Mouse (Mus musculus) hindbrain, postnatal 0 days (tissue): Measurements from ENCODE around the gene Ms4a15. TPM values are rescaled to one million over a fixed set of nuclear protein-coding genes. Genes with fewer than 3 reads are reported as not detected.
A peak's percentile ranks its signal among the peaks of the same experiment; 100 is the strongest.

Experiments used
- ATAC-seq: fragments of 200-750 bp; cut with Nextera tagmentation; 2 replicates; pipeline ENCODE4 v1.8.0; 2017; ENCODE audit warnings: mild to moderate bottlenecking, moderate TSS enrichment, moderate library complexity
- DNase-seq: peaks from one replicate; pipeline ENCODE4 v3.0.0-alpha.2; 2015; ENCODE audit warnings: low spot score
- H3K27ac ChIP-seq: fragments of 300-500 bp; sonication (generic); 2 replicates; pipeline ENCODE4 v1.5.1; 2014; ENCODE audit warnings: mild to moderate bottlenecking
- H3K27me3 ChIP-seq: fragments of 300-500 bp; sonication (generic); 2 replicates; pipeline ENCODE4 v1.6.1; 2014; ENCODE audit warnings: low read length, mixed read lengths; ENCODE audit not compliant: insufficient read depth
- H3K36me3 ChIP-seq: fragments of 300-500 bp; sonication (generic); 2 replicates; pipeline ENCODE4 v1.6.1; 2014; ENCODE audit warnings: low read length, mixed read lengths; ENCODE audit not compliant: insufficient read depth
- H3K4me1 ChIP-seq: fragments of 300-500 bp; sonication (generic); 2 replicates; pipeline ENCODE4 v1.6.1; 2014; ENCODE audit warnings: antibody characterized with exemption, low read length, mixed read lengths; ENCODE audit not compliant: insufficient read depth
- H3K4me2 ChIP-seq: fragments of 300-500 bp; sonication (generic); 2 replicates; pipeline ENCODE4 v1.6.1; 2014; ENCODE audit warnings: low read depth, mild to moderate bottlenecking, low read length, moderate library complexity, mixed read lengths
- H3K4me3 ChIP-seq: fragments of 300-500 bp; sonication (generic); 2 replicates; pipeline ENCODE4 v1.5.1; 2014; ENCODE audit warnings: low read length
- H3K9ac ChIP-seq: fragments of 300-500 bp; sonication (generic); replicated peaks from 2 replicates; pipeline ENCODE4 v1.6.1; 2014; ENCODE audit warnings: mild to moderate bottlenecking, low read length, moderate library complexity, mixed read lengths
- H3K9me3 ChIP-seq: fragments of 300-500 bp; sonication (generic); 2 replicates; pipeline ENCODE4 v1.6.1; 2016; ENCODE audit warnings: low read length, mixed read lengths
- CTCF ChIP-seq: IDR thresholded peaks from 2 replicates; pipeline ENCODE4 v1.5.1; 2016; ENCODE audit warnings: antibody characterized with exemption, control low read depth, low read depth
- WGBS: fragments of 180-500 bp; shearing (Covaris S2); extraction: QIAGEN DNeasy Blood & Tissue Kit; methylation state at CpG from one replicate; pipeline ENCODE4 v1.1.7; 2014; 5-methylcytosine and 5-hydroxymethylcytosine counted together
- polyA plus RNA-seq: library from polyadenylated mRNA; unstranded; fragments of >200 nt; fragmentation: Nextera tagmentation; extraction: Ambion mirVana; gene quantifications from 2 replicates; pipeline ENCODE4 v1.2.1, GENCODE M21; 2015
- total RNA-seq: library from RNA; depleted of rRNA; stranded (reverse); fragments of >200 nt; gene quantifications from 2 replicates; pipeline ENCODE4 v1.2.3, GENCODE M21; 2014

Ms4a15 gene
- total and polyA plus RNA-seq, 2 experiments from 2014 or later = not detected

DNA sequence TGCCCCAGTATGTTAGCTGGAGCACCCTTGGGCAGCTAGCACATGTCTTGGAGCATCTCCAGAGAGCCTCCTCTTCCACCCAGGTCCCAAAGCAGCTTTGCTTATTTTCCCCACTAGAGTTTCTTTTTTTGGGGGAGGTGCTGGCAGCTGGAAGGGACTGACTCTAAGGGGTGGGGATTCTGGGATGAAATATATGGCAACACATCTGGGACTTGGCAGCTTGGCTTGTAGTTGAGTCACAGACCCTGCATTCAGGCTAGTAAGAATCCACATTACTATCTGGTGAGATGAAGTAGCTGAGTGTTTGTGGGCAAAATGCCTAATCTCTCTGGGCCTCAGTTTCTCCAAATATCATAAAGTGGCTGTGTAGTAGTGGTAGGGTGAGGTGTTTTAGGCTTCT lies 1.1 kb downstream of the Ms4a15 start:
- Histone ChIP-seq H3K4me1 (no peaks in the 10 kb centered on the region), H3K4me3 (no peak overlapping the region), H3K27me3 (no peaks in the 10 kb centered on the region), H3K9me3 (no peaks in the 10 kb centered on the region), H3K36me3 (no peaks in the 10 kb centered on the region), H3K9ac (no peak overlapping the region), H3K27ac (no peak overlapping the region), H3K4me2 (no peak overlapping the region)
- ATAC-seq (no peak), DNase-seq (no peak)
- TF ChIP-seq CTCF = no peak

- Histone ChIP-seq H3K4me2 (no peak overlapping the region), H3K4me1 (no peaks in the 10 kb centered on the region), H3K36me3 (no peaks in the 10 kb centered on the region), H3K4me3 (no peak overlapping the region), H3K9ac (no peak overlapping the region), H3K27ac (no peak overlapping the region), H3K9me3 (no peaks in the 10 kb centered on the region), H3K27me3 (no peaks in the 10 kb centered on the region)
- DNase-seq (no peak), ATAC-seq (no peak)
- TF ChIP-seq CTCF = no peak
- WGBS = 70% methylated on average over 1 of the region's 1 CpGs
Observed at GRCm38 (mm10) chr19:10990751-10991150, 2.3 kb downstream of the Ms4a15 start.

DNA sequence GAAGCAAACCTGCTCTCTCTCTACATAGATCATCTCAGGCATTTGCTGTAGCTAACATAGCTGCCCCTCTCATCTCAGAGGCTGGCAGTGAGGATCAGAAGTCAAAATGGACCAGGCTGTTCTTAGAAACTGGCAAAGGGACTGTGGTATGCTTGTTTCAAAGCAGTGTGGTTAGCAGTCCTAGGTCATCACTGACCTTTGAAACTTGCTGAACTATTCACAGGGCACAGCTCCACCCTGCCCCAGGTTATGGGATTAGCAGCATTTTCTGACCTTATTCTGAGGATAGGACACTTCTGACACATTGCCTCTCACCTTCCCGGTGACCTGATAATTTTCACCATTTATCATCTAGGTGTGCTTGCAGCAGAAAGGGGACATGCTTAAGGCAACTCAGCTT lies 4.5 kb downstream of the Ms4a15 start:
- ATAC-seq (no peak), DNase-seq (no peak)
- TF ChIP-seq CTCF = no peak
- Histone ChIP-seq H3K4me3 (no peak overlapping the region), H3K4me2 (no peak overlapping the region), H3K4me1 (no peaks in the 10 kb centered on the region), H3K27me3 (no peaks in the 10 kb centered on the region), H3K27ac (no peak overlapping the region), H3K36me3 (no peaks in the 10 kb centered on the region), H3K9me3 (no peaks in the 10 kb centered on the region), H3K9ac (no peak overlapping the region)
- WGBS = 85% methylated on average over 1 of the region's 1 CpGs

DNA sequence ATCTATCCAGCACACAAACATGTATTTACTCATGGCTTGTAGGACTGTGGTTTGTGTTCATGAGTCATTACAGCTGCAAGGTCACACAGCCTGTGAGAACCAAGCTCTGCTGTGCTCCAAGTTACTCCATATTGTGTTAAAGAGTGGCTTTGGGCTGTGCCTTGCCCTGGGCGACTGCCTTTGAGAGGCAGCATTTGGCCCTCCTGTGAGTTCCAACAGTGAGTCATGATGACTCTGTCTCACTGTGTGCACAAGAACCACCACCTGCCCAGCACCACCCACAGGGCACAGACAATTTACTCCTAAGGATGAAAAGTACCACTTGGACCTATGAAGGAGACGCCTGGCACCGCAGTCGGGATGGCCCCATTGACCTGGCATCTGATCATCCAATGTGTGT lies 7.2 kb downstream of the Ms4a15 start:
- no peaks in the 10 kb centered on the region for H3K9me3 ChIP-seq
- no peaks in the 10 kb centered on the region for H3K36me3 ChIP-seq
- DNase-seq (no peak), ATAC-seq (no peak)
- H3K9ac ChIP-seq = no peak overlapping the region
- WGBS = 82% methylated on average over 4 of the region's 4 CpGs
- H3K27ac ChIP-seq = no peak overlapping the region
- H3K4me3 ChIP-seq = no peak overlapping the region
- TF ChIP-seq CTCF = no peak
- H3K4me1 ChIP-seq = no peaks in the 10 kb centered on the region
- no peaks in the 10 kb centered on the region for H3K27me3 ChIP-seq
- no peak overlapping the region for H3K4me2 ChIP-seq

DNA sequence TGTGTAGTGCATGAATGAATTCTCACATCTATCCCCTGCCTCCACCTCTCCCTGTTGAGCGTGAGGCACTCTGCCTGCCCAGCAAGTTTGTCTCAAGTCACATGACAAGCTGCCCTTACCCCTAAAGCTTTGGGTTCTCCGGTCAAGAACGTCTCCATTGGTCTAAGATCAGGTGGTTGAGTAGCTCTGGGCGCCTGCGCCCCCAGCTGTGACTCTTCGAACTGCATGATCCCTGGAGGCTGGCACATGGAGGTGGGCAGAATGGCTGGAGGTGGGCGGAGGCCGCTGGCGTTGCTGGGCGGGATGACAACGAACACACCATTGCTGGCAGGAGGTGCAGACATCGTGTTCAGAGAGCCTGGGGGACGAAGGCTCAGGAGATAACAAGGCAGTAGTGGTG lies 8.5 kb downstream of the Ms4a15 start:
- no peak for TF ChIP-seq CTCF
- Histone ChIP-seq H3K4me2 (no peak overlapping the region), H3K9me3 (no peaks in the 10 kb centered on the region), H3K36me3 (no peaks in the 10 kb centered on the region), H3K4me1 (no peaks in the 10 kb centered on the region), H3K27ac (no peak overlapping the region), H3K4me3 (no peak overlapping the region), H3K27me3 (no peaks in the 10 kb centered on the region), H3K9ac (no peak overlapping the region)
- DNase-seq (no peak), ATAC-seq (no peak)
- WGBS = 80% methylated on average over 13 of the region's 13 CpGs

DNA sequence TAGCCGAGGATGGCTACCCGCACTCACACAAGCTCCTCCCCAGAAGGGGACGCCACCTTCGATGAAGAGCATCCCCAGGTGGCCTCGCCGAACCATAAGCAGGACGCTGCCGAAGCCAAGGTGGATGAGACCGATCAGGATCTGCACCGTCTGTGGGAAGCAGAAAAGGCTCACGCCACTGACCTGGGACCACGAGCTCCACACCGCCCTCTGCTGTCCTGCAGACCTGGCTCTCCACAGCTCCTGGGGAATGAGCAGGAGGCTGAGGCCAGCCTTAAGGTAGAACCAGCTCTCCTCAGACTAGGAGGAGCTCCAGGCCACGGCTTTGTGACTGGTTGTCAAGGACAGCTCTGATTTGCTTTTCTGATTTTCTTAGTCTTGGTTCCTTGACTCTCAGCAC lies 9.9 kb downstream of the Ms4a15 start:
- Histone ChIP-seq H3K4me2 (no peak overlapping the region), H3K4me1 (no peaks in the 10 kb centered on the region), H3K36me3 (no peaks in the 10 kb centered on the region), H3K9me3 (no peaks in the 10 kb centered on the region), H3K27ac (no peak overlapping the region), H3K9ac (no peak overlapping the region), H3K27me3 (no peaks in the 10 kb centered on the region), H3K4me3 (no peak overlapping the region)
- DNase-seq (peak; percentile 18), ATAC-seq (no peak)
- 27% methylated on average over 14 of the region's 14 CpGs for WGBS
- peak; percentile 62 for TF ChIP-seq CTCF

DNA sequence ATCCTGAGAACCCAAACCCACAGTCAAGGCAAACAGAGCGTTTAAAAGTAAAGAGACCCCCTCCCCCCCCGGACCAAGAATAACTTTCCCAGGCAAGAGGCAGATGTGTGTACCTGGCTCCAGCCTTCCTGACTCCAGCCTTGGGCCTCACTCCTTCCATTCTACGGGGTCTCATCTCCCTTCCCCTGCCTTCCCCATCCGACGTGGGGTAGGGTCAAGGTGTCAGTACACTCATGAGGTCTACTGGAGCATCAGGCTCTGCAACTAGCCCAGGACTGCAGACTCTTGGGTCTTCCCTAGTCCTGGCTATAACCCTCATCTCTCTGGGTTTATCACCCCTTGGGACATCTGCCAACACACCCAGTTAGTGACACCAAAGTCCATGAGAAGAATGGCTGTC lies 12.8 kb downstream of the Ms4a15 start:
- H3K4me1 ChIP-seq = no peaks in the 10 kb centered on the region
- no peaks in the 10 kb centered on the region for H3K9me3 ChIP-seq
- no peak for ATAC-seq
- no peak overlapping the region for H3K27ac ChIP-seq
- no peak overlapping the region for H3K9ac ChIP-seq
- no peak for DNase-seq
- no peak for TF ChIP-seq CTCF
- no peaks in the 10 kb centered on the region for H3K36me3 ChIP-seq
- no peaks in the 10 kb centered on the region for H3K27me3 ChIP-seq
- no peak overlapping the region for H3K4me2 ChIP-seq
- WGBS = 84% methylated on average over 5 of the region's 5 CpGs
- no peak overlapping the region for H3K4me3 ChIP-seq
